Mouse (Mus musculus): ENCODE measurements around the gene Actrt2.

- no peak for TF ChIP-seq CTCF (IDR thresholded peaks at IDR 0.05; ENCODE audit: control insufficient read depth, insufficient read depth, low read length)
- no peak for TF ChIP-seq POLR2A (IDR thresholded peaks at IDR 0.05; ENCODE audit: borderline replicate concordance, control insufficient read depth, low read depth, low read length)
Observed at GRCm38 (mm10) chr4:154627419-154628142, 40.1 kb downstream of the Actrt2 start.
